In the genomic region with DNA sequence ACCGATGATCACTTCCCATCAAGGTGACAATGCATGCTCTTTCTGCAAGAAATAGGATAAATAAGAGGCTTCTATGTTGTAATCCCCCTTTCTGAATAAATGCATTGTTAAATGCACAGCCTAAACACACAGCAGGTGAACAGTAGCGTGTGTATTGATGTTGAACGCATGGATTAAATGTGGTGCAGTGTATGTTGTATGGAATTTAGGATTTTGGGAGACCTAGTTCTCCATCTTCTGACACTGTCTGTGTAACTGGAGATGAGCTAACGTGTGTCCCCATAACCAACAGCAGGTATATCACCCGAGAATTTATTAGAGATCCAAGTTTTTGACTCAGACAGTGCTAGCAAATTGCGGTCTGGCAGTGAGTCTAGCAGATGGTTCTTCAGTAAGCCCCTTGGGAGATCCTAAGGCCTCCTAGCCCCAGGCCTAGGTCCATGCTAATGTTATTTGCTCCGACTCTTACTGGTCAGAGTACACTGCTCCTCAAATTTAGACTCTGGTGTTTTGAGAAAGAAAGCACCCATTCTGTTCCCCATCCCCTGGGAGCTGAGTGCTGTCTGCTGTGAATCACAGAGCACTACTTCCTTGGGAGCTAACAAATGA, we compare ENCODE assay signal across 16 mouse cellular contexts.
"Had no signal": no experiment of that assay in that cellular context is flagged by ENCODE, and none has a peak within 500 bp of the region (broad histone marks: within the 10 kb centered on the region; RNA-seq: fewer than 3 reads in every experiment).

No protein-coding gene starts in this region.

- H3K27me3 ChIP-seq: limb, embryonic 13.5 days; liver, embryonic 12.5 days; liver, embryonic 15.5 days had no signal

- H3K9ac ChIP-seq: limb, embryonic 13.5 days; liver, embryonic 12.5 days; liver, embryonic 15.5 days had no signal

- H3K36me3 ChIP-seq: limb, embryonic 10.5 days; limb, embryonic 13.5 days; liver, embryonic 12.5 days; liver, embryonic 15.5 days had no signal

- H3K4me1 ChIP-seq: limb, embryonic 10.5 days; limb, embryonic 13.5 days; liver, embryonic 12.5 days; liver, embryonic 15.5 days had no signal

- DNase-seq: kidney, adult 18-20 months; kidney, adult 9 months; kidney, postnatal 14 days; layer of hippocampus, adult 9-11 months; liver; lung, adult 2 months; lung, postnatal 14 days; lung, postnatal 4 days; midbrain, embryonic 14.5 days; thymus, adult 18-20 months; thymus, postnatal 36 days had no signal

- H3K27ac ChIP-seq: layer of hippocampus, adult 2 months; limb, embryonic 10.5 days; limb, embryonic 13.5 days; liver, embryonic 12.5 days; liver, embryonic 15.5 days had no signal

- ATAC-seq: liver, embryonic 12.5 days had no signal

- H3K4me3 ChIP-seq: layer of hippocampus, adult 2 months; limb, embryonic 10.5 days; limb, embryonic 13.5 days; liver, embryonic 12.5 days; liver, embryonic 15.5 days had no signal

- H3K9me3 ChIP-seq: limb, embryonic 10.5 days; limb, embryonic 13.5 days; liver, embryonic 12.5 days; liver, embryonic 15.5 days had no signal

- H3K4me2 ChIP-seq: limb, embryonic 13.5 days; liver, embryonic 12.5 days; liver, embryonic 15.5 days had no signal
